Mouse (Mus musculus) liver (tissue): ENCODE results near the gene Vmn2r47.
"Not testable (repeated sequence)": the region's sequence is repeated elsewhere in the genome, so short reads cannot be mapped to it uniquely, and the experiment has no call there.

ENCODE experiments used
- DNase-seq: peaks from one replicate; pipeline ENCODE4 v3.0.0-alpha.2; 2020; ENCODE audit warnings: mixed read lengths

Vmn2r47 gene

GRCm38 (mm10) chr7:9841225-9841624 lies at the start of gene Vmn2r47:
Gene Vmn2r47 (minus strand): TSS chr7:9841325.
- not testable (repeated sequence) for DNase-seq

DNA sequence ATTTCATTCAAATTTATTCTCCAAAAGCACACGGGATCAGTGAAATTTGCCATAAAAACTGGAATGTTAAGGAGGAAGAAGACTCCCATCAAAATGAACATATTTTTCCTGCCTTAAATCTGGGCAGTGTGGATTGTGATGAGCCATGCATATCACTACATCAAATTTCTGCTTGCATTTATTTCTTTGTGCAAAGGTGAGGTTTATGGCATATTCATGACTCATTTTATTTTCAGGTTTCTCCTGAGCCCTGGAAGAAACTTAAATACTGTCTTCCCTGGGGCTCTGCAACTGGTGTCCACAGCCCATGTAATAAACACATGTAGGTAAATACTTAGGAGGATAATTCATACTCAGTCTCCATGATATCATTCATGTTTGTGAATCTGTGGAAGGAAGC lies 70.7 kb downstream of the Vmn2r47 start, which contains the start of gene Vmn2r46:
Gene Vmn2r46, minus strand, starts transcription at position 101 of the 400 bp plus-strand sequence.
- not testable (repeated sequence) for DNase-seq
